Mouse (Mus musculus): ENCODE data around the gene Ercc6l. TPM values are rescaled to one million over a fixed set of nuclear protein-coding genes. Genes with fewer than 3 reads are reported as not detected.
A peak's percentile ranks its signal among the peaks of the same experiment; 100 is the strongest.

Ercc6l gene
- polyA plus RNA-seq, 1 experiment = 0.44 TPM

GRCm38 (mm10) chrX:102163096-102163495 is 6.2 kb upstream of the Ercc6l start:
- TF ChIP-seq CTCF (IDR thresholded peaks at IDR 0.05; ENCODE audit: control insufficient read depth, insufficient read depth, insufficient replicate concordance, low read depth, low read length) (no peak), POLR2A (IDR thresholded peaks at IDR 0.05; ENCODE audit: control insufficient read depth, low read depth, low read length) (no peak)
- Histone ChIP-seq H3K4me3 (ENCODE audit: control insufficient read depth, low read depth, low read length) (no peak overlapping the region), H3K27ac (ENCODE audit: control insufficient read depth, insufficient read depth, low read depth, low read length) (no peak overlapping the region), H3K27me3 (ENCODE audit: control insufficient read depth, insufficient read depth, low read length) (no peaks in the 10 kb centered on the region), H3K4me1 (ENCODE audit: control insufficient read depth, insufficient read depth, low read length) (no peaks in the 10 kb centered on the region), H3K36me3 (ENCODE audit: control insufficient read depth, insufficient read depth, low read length) (no peaks in the 10 kb centered on the region)

- Histone ChIP-seq H3K4me1 (ENCODE audit: control insufficient read depth, insufficient read depth, low read length) (no peaks in the 10 kb centered on the region), H3K4me3 (ENCODE audit: control insufficient read depth, low read depth, low read length) (no peak overlapping the region)
- no peak for TF ChIP-seq CTCF (IDR thresholded peaks at IDR 0.05; ENCODE audit: control insufficient read depth, insufficient read depth, insufficient replicate concordance, low read depth, low read length)
- no peak for TF ChIP-seq POLR2A (IDR thresholded peaks at IDR 0.05; ENCODE audit: control insufficient read depth, low read depth, low read length)
These were observed 3.6 kb upstream of the Ercc6l start for GRCm38 (mm10) chrX:102160528-102160927.

GRCm38 (mm10) chrX:102159778-102160177 is 2.9 kb upstream of the Ercc6l start:
- Histone ChIP-seq H3K4me3 (ENCODE audit: control insufficient read depth, low read depth, low read length) (no peak overlapping the region), H3K27me3 (ENCODE audit: control insufficient read depth, insufficient read depth, low read length) (no peaks in the 10 kb centered on the region), H3K27ac (ENCODE audit: control insufficient read depth, insufficient read depth, low read depth, low read length) (no peak overlapping the region), H3K36me3 (ENCODE audit: control insufficient read depth, insufficient read depth, low read length) (no peaks in the 10 kb centered on the region), H3K4me1 (ENCODE audit: control insufficient read depth, insufficient read depth, low read length) (no peaks in the 10 kb centered on the region)
- TF ChIP-seq CTCF (IDR thresholded peaks at IDR 0.05; ENCODE audit: control insufficient read depth, insufficient read depth, insufficient replicate concordance, low read depth, low read length) (no peak), POLR2A (IDR thresholded peaks at IDR 0.05; ENCODE audit: control insufficient read depth, low read depth, low read length) (no peak)

More at GRCm38 (mm10) chrX:102160528-102160927, 3.6 kb upstream of the Ercc6l start:
- no peak overlapping the region for H3K27ac ChIP-seq (ENCODE audit: control insufficient read depth, insufficient read depth, low read depth, low read length)
- H3K27me3 ChIP-seq (ENCODE audit: control insufficient read depth, insufficient read depth, low read length) = no peaks in the 10 kb centered on the region
- no peaks in the 10 kb centered on the region for H3K36me3 ChIP-seq (ENCODE audit: control insufficient read depth, insufficient read depth, low read length)

GRCm38 (mm10) chrX:102157423-102157791 is 516 bp upstream of the Ercc6l start:
- TF ChIP-seq POLR2A (IDR thresholded peaks at IDR 0.05; ENCODE audit: control insufficient read depth, low read depth, low read length) (no peak), CTCF (IDR thresholded peaks at IDR 0.05; ENCODE audit: control insufficient read depth, insufficient read depth, insufficient replicate concordance, low read depth, low read length) (no peak)
- Histone ChIP-seq H3K36me3 (ENCODE audit: control insufficient read depth, insufficient read depth, low read length) (no peaks in the 10 kb centered on the region), H3K4me3 (ENCODE audit: control insufficient read depth, low read depth, low read length) (peak overlapping the region; percentile 68), H3K27ac (ENCODE audit: control insufficient read depth, insufficient read depth, low read depth, low read length) (peak overlapping the region; percentile 74), H3K4me1 (ENCODE audit: control insufficient read depth, insufficient read depth, low read length) (no peaks in the 10 kb centered on the region), H3K27me3 (ENCODE audit: control insufficient read depth, insufficient read depth, low read length) (no peaks in the 10 kb centered on the region)

- Histone ChIP-seq H3K4me3 (ENCODE audit: control insufficient read depth, low read depth, low read length) (no peak overlapping the region), H3K27me3 (ENCODE audit: control insufficient read depth, insufficient read depth, low read length) (no peaks in the 10 kb centered on the region), H3K27ac (ENCODE audit: control insufficient read depth, insufficient read depth, low read depth, low read length) (no peak overlapping the region), H3K4me1 (ENCODE audit: control insufficient read depth, insufficient read depth, low read length) (no peaks in the 10 kb centered on the region), H3K36me3 (ENCODE audit: control insufficient read depth, insufficient read depth, low read length) (no peaks in the 10 kb centered on the region)
- TF ChIP-seq POLR2A (IDR thresholded peaks at IDR 0.05; ENCODE audit: control insufficient read depth, low read depth, low read length) (no peak), CTCF (IDR thresholded peaks at IDR 0.05; ENCODE audit: control insufficient read depth, insufficient read depth, insufficient replicate concordance, low read depth, low read length) (no peak)
These were observed 15.7 kb downstream of the Ercc6l start for GRCm38 (mm10) chrX:102141157-102141556.

- no peak for TF ChIP-seq POLR2A (IDR thresholded peaks at IDR 0.05; ENCODE audit: control insufficient read depth, low read depth, low read length)
- no peaks in the 10 kb centered on the region for H3K27me3 ChIP-seq (ENCODE audit: control insufficient read depth, insufficient read depth, low read length)
- no peak overlapping the region for H3K4me3 ChIP-seq (ENCODE audit: control insufficient read depth, low read depth, low read length)
- H3K27ac ChIP-seq (ENCODE audit: control insufficient read depth, insufficient read depth, low read depth, low read length) = no peak overlapping the region
- no peaks in the 10 kb centered on the region for H3K4me1 ChIP-seq (ENCODE audit: control insufficient read depth, insufficient read depth, low read length)
- no peaks in the 10 kb centered on the region for H3K36me3 ChIP-seq (ENCODE audit: control insufficient read depth, insufficient read depth, low read length)
These were observed 35.6 kb downstream of the Ercc6l start for GRCm38 (mm10) chrX:102121321-102121720.

- H3K4me1 ChIP-seq (ENCODE audit: control insufficient read depth, insufficient read depth, low read length) = no peaks in the 10 kb centered on the region
- H3K36me3 ChIP-seq (ENCODE audit: control insufficient read depth, insufficient read depth, low read length) = no peaks in the 10 kb centered on the region
- TF ChIP-seq POLR2A (IDR thresholded peaks at IDR 0.05; ENCODE audit: control insufficient read depth, low read depth, low read length) (no peak), CTCF (IDR thresholded peaks at IDR 0.05; ENCODE audit: control insufficient read depth, insufficient read depth, insufficient replicate concordance, low read depth, low read length) (no peak)
- H3K27ac ChIP-seq (ENCODE audit: control insufficient read depth, insufficient read depth, low read depth, low read length) = peak within 1 kb of the TSS; percentile 76
- peak within 1 kb of the TSS; percentile 94 for H3K4me3 ChIP-seq (ENCODE audit: control insufficient read depth, low read depth, low read length)
- no peaks in the 10 kb centered on the region for H3K27me3 ChIP-seq (ENCODE audit: control insufficient read depth, insufficient read depth, low read length)
These were observed 37.6 kb downstream of the Ercc6l start, which contains the start of gene Pin4 for GRCm38 (mm10) chrX:102119042-102119864. TSS of gene Pin4 (plus strand) at chrX:102119447.
